Mouse (Mus musculus) natural killer cell, adult 2 months (primary cell): ENCODE results near the gene Slfn5.
"Not testable (repeated sequence)": the region's sequence is repeated elsewhere in the genome, so short reads cannot be mapped to it uniquely, and the experiment has no call there.

Experiments
- DNase-seq, 2 experiments: peaks; one replicate each; pipeline ENCODE4 v3.0.0; 2022; ENCODE audit warnings: low spot score in 2 of 2

The Slfn5 gene

DNA sequence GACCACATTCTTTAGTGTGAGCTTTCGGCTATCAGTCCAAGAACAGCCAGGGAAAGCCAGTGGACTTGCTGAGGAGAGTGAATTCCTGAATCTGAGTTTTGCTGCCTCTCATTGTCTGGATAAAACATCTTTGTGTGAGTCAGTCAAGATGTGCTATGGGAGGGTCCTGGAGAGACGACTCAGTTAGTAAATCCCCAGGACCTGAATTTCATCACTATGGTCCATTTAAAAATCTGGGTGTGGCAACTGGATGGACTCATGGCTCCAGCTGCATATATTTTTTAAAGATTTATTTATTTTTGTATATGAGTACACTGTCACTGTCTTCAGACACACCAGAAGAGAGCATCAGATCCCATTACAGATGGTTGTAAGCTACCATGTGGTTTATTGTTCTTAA lies 5.5 kb upstream of the Slfn5 start:
- no peak for DNase-seq

DNA sequence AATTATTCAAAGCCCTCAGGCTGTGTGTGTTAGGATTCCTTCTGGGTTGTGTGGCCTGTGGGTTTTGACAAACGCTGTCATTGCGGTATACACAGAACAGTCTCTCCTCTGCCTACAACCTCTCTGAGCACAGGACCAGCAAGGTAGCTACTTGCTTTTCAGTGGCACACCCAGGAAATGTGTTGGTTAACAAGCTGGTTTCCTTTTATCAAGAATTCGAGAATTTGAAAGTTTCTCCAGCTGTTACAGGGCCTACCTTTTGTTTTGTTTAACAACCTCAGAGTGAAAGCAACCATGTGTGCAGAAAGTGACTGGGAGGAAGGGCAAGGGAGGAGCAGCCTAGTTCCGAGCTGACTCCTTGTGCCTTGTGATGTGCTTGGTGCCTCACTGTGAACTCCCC lies 3.7 kb upstream of the Slfn5 start:
- DNase-seq: peak; percentile 30 to 39

DNA sequence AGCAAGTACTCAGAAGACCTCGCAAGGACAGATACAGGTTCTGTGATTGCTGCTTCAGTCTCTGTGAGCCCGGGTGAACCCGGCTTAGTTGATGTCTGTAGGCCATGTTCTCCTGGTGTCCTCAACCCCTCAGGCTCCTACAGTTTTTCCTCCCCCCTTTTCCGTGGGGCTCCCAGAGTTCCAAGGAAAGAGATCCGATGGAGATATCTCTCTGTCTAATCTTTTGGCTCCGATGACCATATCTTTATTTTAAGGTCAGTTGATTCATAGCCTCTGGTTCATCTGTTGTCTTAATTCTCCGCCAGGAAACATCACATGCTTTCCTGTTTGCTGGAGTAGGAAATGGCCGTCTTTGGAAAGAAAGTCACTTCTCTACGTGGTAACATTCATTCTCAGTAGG lies 2.1 kb upstream of the Slfn5 start:
- DNase-seq: no peak

DNA sequence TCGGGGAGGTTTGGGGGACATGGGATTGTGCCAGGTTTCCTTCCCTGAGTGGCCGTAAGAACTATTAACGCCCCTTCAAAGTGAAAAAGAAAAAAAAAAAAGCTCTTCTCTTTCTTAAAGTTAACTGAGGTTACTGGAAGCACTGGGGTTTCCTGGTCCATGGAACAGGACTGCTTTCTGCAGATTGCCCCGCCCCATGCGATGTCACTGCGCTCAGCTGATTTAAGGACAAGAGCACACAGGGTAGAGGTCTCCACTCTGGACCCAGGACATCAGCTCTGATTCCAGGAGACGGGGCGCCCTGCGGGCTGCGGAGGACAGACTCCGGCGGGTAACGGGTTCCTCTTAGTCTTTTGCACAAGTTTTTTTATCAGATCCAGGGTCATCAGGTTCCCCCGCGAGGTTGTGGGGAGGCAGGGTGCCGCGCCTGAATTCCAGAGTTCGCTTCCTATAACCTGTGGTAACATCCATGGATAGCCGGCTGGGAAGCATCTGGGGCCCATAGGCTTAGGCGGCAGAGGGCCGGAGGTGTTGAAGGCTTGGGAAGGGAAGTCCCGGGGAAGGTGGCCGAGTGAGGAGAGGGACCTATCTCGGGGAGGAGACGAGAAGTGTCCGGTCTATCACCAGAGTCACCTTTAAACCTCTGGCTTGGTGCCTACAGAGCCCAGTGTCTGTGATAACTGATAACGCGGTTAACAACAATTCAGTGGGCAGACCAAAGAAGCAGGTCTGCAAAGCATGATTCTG lies 889 bp downstream of the Slfn5 start:
- DNase-seq: peak; percentile 14 to 18

DNA sequence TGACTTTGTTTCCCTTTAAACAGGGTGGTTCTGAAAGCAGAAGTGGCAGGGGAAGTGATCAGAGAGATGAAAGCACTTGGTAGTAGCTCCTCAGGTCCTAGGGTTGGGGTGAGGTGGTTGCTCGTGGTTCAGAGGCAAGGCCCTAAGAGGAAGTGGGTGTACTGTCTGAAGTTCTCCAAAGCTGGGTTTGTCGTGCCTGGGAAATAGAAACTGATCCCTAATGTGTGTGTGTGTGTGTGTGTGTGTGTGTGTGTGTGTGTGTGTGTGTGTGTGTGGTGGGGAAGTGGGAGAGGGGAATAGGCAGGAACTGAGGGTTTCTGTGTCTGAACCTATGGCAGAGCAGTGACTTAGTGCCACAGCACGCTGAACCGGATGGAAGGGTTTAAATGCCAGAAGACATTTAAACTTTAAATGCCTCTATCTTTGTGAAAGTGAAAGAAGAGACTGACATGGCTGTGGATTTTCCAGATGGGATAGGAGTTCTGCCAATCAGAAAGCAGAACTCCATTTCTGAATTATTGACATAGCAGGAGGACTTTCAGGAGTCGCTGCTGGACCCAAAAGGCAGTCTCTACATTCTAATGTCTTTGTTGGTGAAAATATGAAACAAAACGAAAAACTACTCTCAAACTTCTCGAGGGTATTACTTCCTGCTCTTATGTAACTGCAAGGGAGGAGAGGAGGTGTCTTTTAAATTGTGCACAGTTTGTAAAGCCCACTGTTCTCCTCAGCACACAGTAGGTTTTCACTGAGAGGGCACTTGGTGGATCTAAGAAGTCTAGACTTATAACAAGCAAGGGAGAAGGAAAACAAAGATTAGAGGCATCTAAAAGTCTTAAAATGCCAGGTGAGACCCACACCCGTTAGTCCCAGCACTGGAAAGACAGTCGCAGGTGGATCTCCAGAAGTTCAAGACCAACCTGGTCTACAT lies 1.7 kb downstream of the Slfn5 start:
- peak; percentile 42 to 66 for DNase-seq

DNA sequence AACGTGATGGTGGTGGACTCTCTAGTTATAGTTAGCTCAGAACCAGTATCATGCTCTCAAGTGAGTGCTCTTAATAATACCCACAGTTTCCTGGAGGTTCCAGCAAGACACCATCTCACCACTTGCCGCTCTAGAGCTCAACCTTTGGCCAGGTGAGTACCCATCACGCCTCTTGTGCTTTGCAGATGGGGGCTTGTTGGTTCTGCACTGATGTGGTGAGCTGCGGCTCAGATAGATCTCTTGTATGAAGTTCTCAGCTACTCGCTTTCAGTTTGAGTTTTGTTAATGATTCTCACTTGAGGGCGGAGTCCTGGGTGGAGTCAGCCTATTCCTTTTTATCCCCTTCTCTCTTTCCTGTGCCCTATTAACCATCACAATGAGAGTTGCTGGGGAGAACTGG lies 3.5 kb downstream of the Slfn5 start:
- no peak for DNase-seq

DNA sequence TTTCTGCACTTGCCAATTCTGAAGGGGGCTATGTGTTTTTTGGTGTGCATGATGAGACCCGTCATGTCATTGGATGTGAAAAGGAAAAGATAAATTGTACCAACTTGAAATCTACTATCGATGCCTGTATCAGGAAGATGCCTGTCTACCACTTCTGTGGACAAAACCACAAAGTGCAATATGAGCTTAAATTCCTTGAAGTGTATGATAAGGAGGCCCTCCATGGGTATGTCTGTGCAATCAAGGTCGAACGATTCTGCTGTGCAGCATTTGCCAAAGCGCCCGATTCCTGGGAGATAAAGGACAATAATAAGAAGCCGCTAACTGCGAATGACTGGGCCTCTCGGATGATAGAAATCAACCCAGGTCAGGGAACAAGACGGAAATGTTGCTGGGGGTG lies 5.8 kb downstream of the Slfn5 start:
- DNase-seq: no peak

DNA sequence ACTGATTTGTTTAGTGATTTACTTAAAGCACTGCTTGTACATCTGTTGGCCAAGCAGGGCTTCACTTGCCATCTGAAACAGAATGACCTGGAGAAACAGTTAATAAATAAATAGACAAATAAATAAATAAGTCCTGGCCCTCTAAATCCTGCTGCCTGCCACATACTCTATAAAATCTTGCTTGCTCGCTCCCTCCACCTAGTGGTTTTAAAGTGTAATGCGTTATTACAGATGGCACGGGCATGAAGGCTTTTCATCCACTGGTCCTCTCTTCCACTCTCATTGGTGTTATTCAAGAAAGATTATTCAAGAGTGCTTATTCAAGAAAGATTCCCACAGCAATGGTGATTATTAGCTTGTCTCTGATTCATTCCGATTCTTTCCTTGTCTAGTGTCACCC lies 8.5 kb downstream of the Slfn5 start:
- peak; percentile 37 to 48 for DNase-seq

DNA sequence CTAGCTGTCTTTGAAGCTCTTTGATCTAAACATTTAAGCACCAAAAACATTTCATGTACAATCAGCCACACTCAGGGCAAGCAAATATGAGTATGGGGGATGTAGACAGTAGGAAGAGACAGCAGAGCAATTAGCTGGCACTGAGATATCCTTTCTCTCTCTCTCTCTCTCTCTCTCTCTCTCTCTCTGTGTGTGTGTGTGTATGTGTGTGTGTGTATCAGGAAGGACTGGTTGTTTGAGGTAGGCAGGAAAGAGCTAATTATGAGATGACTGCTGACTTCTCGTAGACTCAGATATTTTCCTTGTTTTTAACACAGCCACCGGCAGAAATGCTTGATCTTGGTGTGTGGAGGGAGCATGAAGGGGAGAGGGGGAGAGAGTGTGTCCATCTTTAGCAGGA lies 10.6 kb downstream of the Slfn5 start:
- DNase-seq: no peak

DNA sequence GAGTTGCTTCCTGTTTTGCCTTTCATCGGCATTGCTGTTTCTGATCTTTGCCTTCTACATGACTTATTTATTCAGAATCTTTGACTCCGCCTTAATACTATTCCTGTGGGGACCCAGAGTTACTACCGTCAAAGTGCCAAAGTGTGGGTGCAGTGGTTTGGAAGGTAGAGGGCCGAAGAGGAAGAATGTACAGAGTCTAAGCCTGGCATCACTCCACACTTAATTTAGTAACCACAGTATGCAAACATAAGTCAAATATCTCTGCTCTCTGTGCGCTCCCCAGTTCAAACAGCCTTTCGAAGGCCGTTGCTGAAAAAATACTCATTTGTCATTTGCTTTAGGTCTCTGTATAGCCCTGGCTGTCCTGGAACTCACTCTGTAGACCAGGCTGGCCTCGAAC lies 11.1 kb downstream of the Slfn5 start:
- no peak for DNase-seq

DNA sequence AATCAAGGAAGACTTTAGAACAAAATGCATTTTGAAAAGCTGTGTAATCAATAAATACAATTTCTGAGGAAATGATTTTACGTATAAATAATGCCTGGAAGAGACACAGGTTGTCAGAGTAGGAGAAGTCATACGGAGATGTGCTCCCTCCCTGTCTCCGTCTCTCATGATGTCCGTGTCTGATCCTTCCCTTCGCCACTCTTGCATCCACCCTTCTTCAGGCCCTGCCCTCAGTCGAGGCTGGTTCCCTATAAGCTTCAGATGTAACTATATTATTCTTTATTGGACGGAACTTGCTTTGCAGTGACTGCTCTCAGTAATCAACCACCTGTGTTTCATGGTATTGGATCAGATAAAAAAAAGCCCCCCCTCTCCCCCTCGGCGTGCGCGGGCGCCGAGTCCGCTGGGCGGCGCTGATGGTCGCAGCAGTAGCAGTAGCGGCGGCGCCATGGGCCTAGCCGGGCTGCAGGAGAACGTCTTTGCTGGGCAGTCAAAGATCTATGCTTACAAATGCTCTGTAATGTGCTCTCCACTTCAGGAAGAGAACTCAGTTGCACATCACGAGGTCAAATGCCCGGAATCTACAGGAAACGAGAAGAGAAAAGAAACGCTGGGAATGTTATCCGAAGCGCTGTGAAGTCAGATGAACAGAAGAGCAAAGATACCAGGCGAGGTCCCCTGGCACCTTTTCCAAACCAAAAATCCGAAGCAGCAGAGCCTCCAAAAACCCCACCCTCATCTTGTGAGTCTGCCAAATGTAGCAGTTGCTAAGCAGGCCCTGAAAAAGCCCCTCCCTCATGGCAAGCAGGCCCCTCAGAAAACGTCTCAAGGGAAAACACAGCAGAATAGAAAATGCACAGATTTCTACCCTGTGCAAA lies 19.8 kb downstream of the Slfn5 start:
- DNase-seq: peak in 1 of 2 experiments; percentile 18

DNA sequence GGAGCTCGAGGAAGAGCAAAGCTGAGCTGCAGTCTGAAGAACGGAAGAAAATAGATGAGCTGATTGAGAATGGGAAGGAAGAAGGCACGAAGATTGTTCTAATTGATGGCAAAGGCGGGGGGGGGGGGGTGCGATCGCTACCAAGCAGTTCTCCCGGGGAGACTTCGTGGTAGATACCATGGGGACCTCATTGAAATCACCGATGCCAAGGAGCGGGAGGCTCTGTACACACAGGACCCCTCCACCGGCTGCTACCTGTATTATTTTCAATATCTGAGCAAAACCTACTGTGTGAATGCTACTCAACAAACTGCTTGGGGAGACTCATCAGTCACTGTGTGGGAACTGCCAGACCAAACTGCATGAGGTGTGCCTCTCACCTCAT lies 20.4 kb downstream of the Slfn5 start:
- DNase-seq: no peak

DNA sequence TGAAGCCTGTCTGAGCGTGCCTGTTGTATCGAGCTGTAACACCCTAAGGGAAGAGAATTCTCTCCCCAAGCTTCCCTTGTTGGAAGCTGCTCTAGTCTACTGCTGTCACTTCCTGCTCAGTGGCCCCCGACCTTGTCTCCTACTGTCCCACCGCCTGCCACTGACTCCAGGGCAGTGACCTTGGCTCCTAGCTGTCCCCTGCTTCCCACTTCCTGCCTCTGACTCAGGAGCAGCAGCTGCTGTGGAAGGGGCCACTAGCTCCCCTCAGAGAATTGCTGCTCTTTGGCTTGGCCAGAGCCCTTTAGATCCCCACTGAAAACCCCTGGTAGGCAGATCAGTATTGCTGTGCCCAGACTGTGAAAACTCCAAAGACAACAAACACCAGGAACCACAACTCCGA lies 22.8 kb downstream of the Slfn5 start:
- no peak for DNase-seq

DNA sequence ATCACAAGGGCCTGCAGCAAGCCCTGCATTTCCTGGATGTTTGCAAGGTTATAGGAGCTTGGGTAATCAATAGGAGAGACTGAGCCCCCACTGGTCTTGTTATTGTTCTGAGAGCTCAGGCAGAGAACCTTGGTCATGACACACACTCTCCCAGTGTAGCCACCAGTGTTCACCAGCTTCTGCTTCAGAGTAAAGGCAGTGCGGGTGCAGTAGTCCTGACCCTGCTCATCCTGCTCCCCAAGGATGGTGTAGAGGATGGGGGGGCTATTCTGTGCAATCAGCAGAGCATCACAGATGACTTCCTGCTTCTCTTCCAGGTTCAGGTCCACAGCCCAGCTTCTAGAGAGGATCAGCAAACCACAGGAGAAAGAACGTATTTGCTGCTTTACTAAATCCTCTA lies 31.3 kb downstream of the Slfn5 start:
- not testable (repeated sequence) for DNase-seq

DNA sequence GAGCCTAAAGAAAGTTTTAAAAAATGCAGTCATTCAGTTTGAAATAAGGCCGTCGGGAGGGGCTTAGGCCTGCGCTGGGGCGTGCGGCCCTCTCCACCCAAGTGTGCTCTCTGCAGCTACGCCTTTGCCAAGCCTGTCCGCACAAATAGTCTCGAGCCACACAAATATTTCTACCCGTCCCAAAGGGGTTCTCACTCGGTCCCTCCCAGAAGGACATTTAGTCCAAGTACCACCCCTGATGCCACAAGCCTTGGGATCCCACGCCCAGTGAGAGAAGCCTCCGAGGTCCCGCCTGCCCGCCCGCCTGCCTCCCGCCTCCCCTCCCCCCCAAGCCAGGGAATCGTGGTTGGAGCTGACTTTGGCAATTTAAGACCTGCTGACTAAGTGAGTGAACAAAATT lies 32.0 kb downstream of the Slfn5 start:
- no peak for DNase-seq

DNA sequence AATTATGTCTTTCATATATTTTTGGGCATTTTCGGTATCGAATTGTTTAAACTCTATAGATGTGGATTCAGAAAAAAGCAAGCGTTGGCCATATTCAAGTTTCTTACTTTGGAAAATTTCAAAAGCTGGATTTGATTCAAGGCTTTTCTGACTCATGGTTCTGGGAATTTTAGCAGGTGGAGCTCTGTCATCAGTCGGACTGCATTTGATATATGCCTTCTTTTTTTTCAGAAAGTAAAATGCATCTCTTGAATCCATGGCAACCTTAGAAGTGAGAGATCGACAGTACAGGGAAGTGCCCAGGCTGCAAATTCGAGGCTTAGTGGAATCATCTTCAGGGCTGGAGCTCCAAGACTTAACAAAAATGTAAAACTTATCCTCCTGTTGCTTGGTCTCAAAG lies 36.5 kb downstream of the Slfn5 start:
- DNase-seq: no peak

DNA sequence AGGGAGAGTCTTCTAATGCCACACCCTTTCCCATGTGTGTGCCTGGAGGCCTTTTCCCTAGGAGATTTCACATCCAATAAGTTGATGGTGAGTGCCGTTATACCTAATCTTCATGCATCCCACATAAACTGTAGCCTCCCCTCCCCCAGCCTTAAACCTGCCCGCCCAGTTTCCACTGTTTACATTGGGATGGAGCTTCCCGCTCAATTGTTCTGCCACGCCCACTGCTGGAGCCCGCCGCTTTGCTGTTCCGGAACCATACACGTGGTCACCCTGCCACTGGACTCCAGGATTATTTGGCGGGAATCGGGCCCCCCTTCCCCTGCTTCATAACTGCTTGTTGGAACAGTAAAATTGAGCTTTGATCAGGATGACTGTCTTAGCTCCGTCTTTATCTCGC lies 38.2 kb downstream of the Slfn5 start:
- no peak for DNase-seq

DNA sequence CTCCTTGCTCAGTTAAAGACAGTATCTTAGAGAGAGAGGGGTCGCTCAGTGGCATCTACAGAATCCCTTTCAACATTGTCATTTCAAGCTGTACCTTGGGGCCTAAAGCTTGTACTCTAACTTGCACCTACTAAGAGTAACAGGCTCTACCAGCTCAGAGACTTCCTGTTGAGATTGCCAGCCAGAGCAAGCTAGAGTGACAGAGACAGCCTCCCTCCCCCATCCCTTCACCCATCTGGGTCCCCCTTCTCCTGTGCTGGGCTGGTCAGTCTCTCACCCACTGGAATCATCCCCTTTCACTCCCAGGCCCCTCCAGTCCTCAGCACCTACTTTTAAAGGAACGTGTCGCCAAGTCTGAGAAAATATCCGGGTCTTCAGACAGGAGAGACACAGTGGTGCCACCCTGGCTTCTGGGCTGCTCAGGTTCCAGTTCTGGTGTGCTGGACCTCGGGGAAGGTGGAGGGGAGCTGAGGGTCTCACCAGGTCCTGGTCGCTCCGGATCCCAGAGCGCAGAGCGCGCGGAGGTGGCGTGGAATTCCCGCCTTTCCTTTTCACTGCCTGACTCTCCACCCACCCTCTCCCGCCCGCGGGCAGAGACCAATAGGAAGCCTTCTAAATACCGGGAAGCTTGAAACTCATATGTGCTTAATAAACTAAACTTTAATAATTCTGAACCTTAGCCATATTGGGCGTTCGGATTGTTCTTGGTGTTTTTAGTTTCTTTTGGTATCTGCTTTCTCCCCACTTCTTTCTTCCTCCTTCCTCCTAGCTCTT lies 39.6 kb downstream of the Slfn5 start:
- peak; percentile 22 for DNase-seq

DNA sequence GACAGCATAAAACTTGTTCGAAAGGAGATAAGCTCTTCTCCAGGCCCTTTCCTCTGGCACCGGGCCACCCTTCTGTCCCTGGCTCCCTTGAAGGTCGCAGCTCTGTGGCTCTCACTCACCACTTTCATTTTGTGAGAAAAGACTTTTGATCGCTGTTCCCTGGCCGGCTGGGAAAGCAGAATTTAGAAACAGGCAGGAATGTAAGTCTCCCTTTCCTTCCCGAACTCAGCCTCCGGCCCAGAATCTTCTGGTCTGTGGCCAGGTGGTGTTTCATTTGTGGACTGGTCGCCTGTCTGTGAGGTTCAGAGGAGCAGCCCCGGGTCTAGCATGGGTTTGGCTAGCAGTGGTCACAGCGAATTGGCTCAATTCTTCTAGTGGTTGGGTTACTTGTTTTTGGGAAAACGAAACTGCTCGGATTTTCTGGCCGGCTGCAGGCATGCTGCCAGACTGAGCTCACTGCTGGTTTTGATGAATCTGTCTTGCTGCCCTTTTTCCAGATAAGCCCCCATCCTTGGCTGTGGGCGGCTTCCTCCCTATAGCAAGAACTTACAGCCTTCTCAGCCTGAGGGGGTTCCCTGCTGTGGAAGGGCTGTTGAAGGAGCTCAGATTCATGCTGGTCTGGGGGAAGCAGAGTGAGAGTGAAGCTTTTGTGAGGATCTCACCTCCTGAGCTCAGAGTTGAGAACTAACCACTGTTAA lies 40.5 kb downstream of the Slfn5 start, which contains the start of gene Slfn9:
Gene Slfn9 (minus strand): TSS at position 362 of the 698 bp plus-strand sequence.
- DNase-seq: peak in 1 of 2 experiments; percentile 19

DNA sequence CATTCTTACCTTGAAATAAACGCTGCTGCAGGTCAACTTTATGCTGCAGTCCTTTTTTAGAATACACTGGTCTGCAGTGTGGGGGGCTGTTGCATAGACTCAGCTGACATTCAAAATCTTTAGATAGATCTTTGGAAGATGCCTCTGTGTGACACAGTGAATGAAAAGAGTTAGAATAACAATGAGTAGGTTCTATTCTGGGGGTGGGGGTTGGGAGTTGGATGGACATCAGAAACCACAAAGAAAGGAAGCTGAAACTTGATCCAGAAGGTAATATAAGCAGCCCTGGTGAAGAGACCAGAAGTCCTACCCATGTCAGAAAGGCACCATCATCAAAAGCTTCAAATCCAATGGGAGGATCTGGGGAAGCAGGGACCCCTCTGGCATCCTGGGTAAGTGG lies 62.2 kb downstream of the Slfn5 start:
- no peak for DNase-seq
